Mouse (Mus musculus): ENCODE results near the gene Snx9. TPM values are rescaled to one million over a fixed set of nuclear protein-coding genes. Genes with fewer than 3 reads are reported as not detected.
A peak's percentile ranks its signal among the peaks of the same experiment; 100 is the strongest.

The Snx9 gene
- polyA plus RNA-seq, 1 experiment from 2014 or later, result 37.5 TPM

- no peak overlapping the region for H3K27ac ChIP-seq (replicated peaks; ENCODE audit: low read depth, low read length)
- no peak for ATAC-seq (ENCODE audit: low read depth)
Measured at GRCm38 (mm10) chr17:5899251-5899650, 58.1 kb downstream of the Snx9 start.

GRCm38 (mm10) chr17:5901381-5901780 lies 60.3 kb downstream of the Snx9 start:
- ATAC-seq (ENCODE audit: low read depth) (no peak), DNase-seq (ENCODE audit: low spot score) (no peak)
- peaks cover 39% of the 10 kb centered on the region for H3K36me3 ChIP-seq (ENCODE audit: control insufficient read depth, insufficient read depth, low read length)

More at GRCm38 (mm10) chr17:5899251-5899650, 58.1 kb downstream of the Snx9 start:
- Histone ChIP-seq H3K9me3 (ENCODE audit: control insufficient read depth, low read length) (no peaks in the 10 kb centered on the region), H3K27me3 (replicated peaks; ENCODE audit: control insufficient read depth, insufficient read depth, low read length) (no peaks in the 10 kb centered on the region), H3K4me2 (ENCODE audit: low read depth, low read length) (no peak overlapping the region), H3K9ac (ENCODE audit: low read depth, low read length) (no peak overlapping the region), H3K36me3 (ENCODE audit: control insufficient read depth, insufficient read depth, low read length) (peaks cover 29% of the 10 kb centered on the region), H3K4me3 (ENCODE audit: low read depth, low read length) (no peak overlapping the region), H3K4me1 (ENCODE audit: control insufficient read depth, insufficient read depth, low read length) (no peaks in the 10 kb centered on the region)
- no peak for DNase-seq (ENCODE audit: low spot score)
- WGBS, result 86% methylated on average over 6 of the region's 6 CpGs

GRCm38 (mm10) chr17:5903630-5904301 lies 62.6 kb downstream of the Snx9 start:
- peak; percentile 71; the same call in 1 of the 2 replicates for ATAC-seq (ENCODE audit: low read depth)
- H3K9me3 ChIP-seq (ENCODE audit: control insufficient read depth, low read length), result no peaks in the 10 kb centered on the region
- no peaks in the 10 kb centered on the region for H3K27me3 ChIP-seq (replicated peaks; ENCODE audit: control insufficient read depth, insufficient read depth, low read length)
- H3K4me1 ChIP-seq (ENCODE audit: control insufficient read depth, insufficient read depth, low read length), result no peaks in the 10 kb centered on the region
- no peak overlapping the region for H3K4me3 ChIP-seq (ENCODE audit: low read depth, low read length)
- WGBS, result 60% methylated on average over 6 of the region's 6 CpGs
- H3K4me2 ChIP-seq (ENCODE audit: low read depth, low read length), result no peak overlapping the region
- H3K36me3 ChIP-seq (ENCODE audit: control insufficient read depth, insufficient read depth, low read length), result peaks cover 52% of the 10 kb centered on the region
- peak; percentile 39 for DNase-seq (ENCODE audit: low spot score)
- no peak overlapping the region for H3K27ac ChIP-seq (replicated peaks; ENCODE audit: low read depth, low read length)
- H3K9ac ChIP-seq (ENCODE audit: low read depth, low read length), result no peak overlapping the region

More at GRCm38 (mm10) chr17:5901381-5901780, 60.3 kb downstream of the Snx9 start:
- H3K9me3 ChIP-seq (ENCODE audit: control insufficient read depth, low read length), result no peaks in the 10 kb centered on the region
- no peak overlapping the region for H3K9ac ChIP-seq (ENCODE audit: low read depth, low read length)
- no peaks in the 10 kb centered on the region for H3K27me3 ChIP-seq (replicated peaks; ENCODE audit: control insufficient read depth, insufficient read depth, low read length)
- no peak overlapping the region for H3K4me3 ChIP-seq (ENCODE audit: low read depth, low read length)
- no peaks in the 10 kb centered on the region for H3K4me1 ChIP-seq (ENCODE audit: control insufficient read depth, insufficient read depth, low read length)
- no peak overlapping the region for H3K4me2 ChIP-seq (ENCODE audit: low read depth, low read length)
- H3K27ac ChIP-seq (replicated peaks; ENCODE audit: low read depth, low read length), result no peak overlapping the region
- WGBS, result 76% methylated on average over 5 of the region's 5 CpGs

- no peaks in the 10 kb centered on the region for H3K27me3 ChIP-seq (replicated peaks; ENCODE audit: control insufficient read depth, insufficient read depth, low read length)
- no peak overlapping the region for H3K27ac ChIP-seq (replicated peaks; ENCODE audit: low read depth, low read length)
- 98% methylated on average over 3 of the region's 4 CpGs for WGBS
Measured at GRCm38 (mm10) chr17:5909681-5910080, 68.6 kb downstream of the Snx9 start.

GRCm38 (mm10) chr17:5911591-5911990 lies 70.5 kb downstream of the Snx9 start:
- WGBS, result 61% methylated on average over 12 of the region's 12 CpGs
- Histone ChIP-seq H3K9me3 (ENCODE audit: control insufficient read depth, low read length) (no peaks in the 10 kb centered on the region), H3K36me3 (ENCODE audit: control insufficient read depth, insufficient read depth, low read length) (peaks cover 26% of the 10 kb centered on the region), H3K4me2 (ENCODE audit: low read depth, low read length) (no peak overlapping the region), H3K9ac (ENCODE audit: low read depth, low read length) (no peak overlapping the region), H3K27ac (replicated peaks; ENCODE audit: low read depth, low read length) (peak overlapping the region; percentile 54), H3K4me1 (ENCODE audit: control insufficient read depth, insufficient read depth, low read length) (no peaks in the 10 kb centered on the region; the same call in 1 of the 2 replicates), H3K4me3 (ENCODE audit: low read depth, low read length) (no peak overlapping the region), H3K27me3 (replicated peaks; ENCODE audit: control insufficient read depth, insufficient read depth, low read length) (no peaks in the 10 kb centered on the region)
- DNase-seq (ENCODE audit: low spot score) (peak; percentile 33), ATAC-seq (ENCODE audit: low read depth) (0 out of 2 replicates have a peak, but pooled peaks have one; percentile 18)

More at GRCm38 (mm10) chr17:5909681-5910080, 68.6 kb downstream of the Snx9 start:
- peaks cover 29% of the 10 kb centered on the region for H3K36me3 ChIP-seq (ENCODE audit: control insufficient read depth, insufficient read depth, low read length)
- H3K4me2 ChIP-seq (ENCODE audit: low read depth, low read length), result no peak overlapping the region
- no peaks in the 10 kb centered on the region; the same call in 1 of the 2 replicates for H3K4me1 ChIP-seq (ENCODE audit: control insufficient read depth, insufficient read depth, low read length)
- no peak overlapping the region for H3K4me3 ChIP-seq (ENCODE audit: low read depth, low read length)
- no peak for ATAC-seq (ENCODE audit: low read depth)
- DNase-seq (ENCODE audit: low spot score), result no peak
- H3K9ac ChIP-seq (ENCODE audit: low read depth, low read length), result no peak overlapping the region
- no peaks in the 10 kb centered on the region for H3K9me3 ChIP-seq (ENCODE audit: control insufficient read depth, low read length)

- ATAC-seq (ENCODE audit: low read depth), result no peak
- DNase-seq (ENCODE audit: low spot score), result no peak
- peaks cover 23% of the 10 kb centered on the region for H3K36me3 ChIP-seq (ENCODE audit: control insufficient read depth, insufficient read depth, low read length)
- no peaks in the 10 kb centered on the region; the same call in 1 of the 2 replicates for H3K4me1 ChIP-seq (ENCODE audit: control insufficient read depth, insufficient read depth, low read length)
- H3K9me3 ChIP-seq (ENCODE audit: control insufficient read depth, low read length), result no peaks in the 10 kb centered on the region
- no peaks in the 10 kb centered on the region for H3K27me3 ChIP-seq (replicated peaks; ENCODE audit: control insufficient read depth, insufficient read depth, low read length)
- H3K4me3 ChIP-seq (ENCODE audit: low read depth, low read length), result no peak overlapping the region
- WGBS, result 66% methylated on average over 4 of the region's 4 CpGs
- H3K27ac ChIP-seq (replicated peaks; ENCODE audit: low read depth, low read length), result no peak overlapping the region
- H3K4me2 ChIP-seq (ENCODE audit: low read depth, low read length), result no peak overlapping the region
- H3K9ac ChIP-seq (ENCODE audit: low read depth, low read length), result no peak overlapping the region
Measured at GRCm38 (mm10) chr17:5912797-5913196, 71.7 kb downstream of the Snx9 start.

- no peak for DNase-seq (ENCODE audit: low spot score)
- Histone ChIP-seq H3K9ac (ENCODE audit: low read depth, low read length) (no peak overlapping the region), H3K36me3 (ENCODE audit: control insufficient read depth, insufficient read depth, low read length) (peaks cover 24% of the 10 kb centered on the region; the same call in 1 of the 2 replicates), H3K9me3 (ENCODE audit: control insufficient read depth, low read length) (no peaks in the 10 kb centered on the region), H3K4me2 (ENCODE audit: low read depth, low read length) (no peak overlapping the region), H3K4me3 (ENCODE audit: low read depth, low read length) (no peak overlapping the region), H3K27ac (replicated peaks; ENCODE audit: low read depth, low read length) (no peak overlapping the region), H3K4me1 (ENCODE audit: control insufficient read depth, insufficient read depth, low read length) (no peaks in the 10 kb centered on the region; the same call in 1 of the 2 replicates), H3K27me3 (replicated peaks; ENCODE audit: control insufficient read depth, insufficient read depth, low read length) (no peaks in the 10 kb centered on the region)
- WGBS, result 76% methylated on average over 5 of the region's 5 CpGs
- no peak for ATAC-seq (ENCODE audit: low read depth)
Measured at GRCm38 (mm10) chr17:5914217-5914616, 73.1 kb downstream of the Snx9 start.

GRCm38 (mm10) chr17:5921954-5922353 lies 80.8 kb downstream of the Snx9 start:
- Histone ChIP-seq H3K27me3 (replicated peaks; ENCODE audit: control insufficient read depth, insufficient read depth, low read length) (no peaks in the 10 kb centered on the region), H3K27ac (replicated peaks; ENCODE audit: low read depth, low read length) (no peak overlapping the region), H3K4me3 (ENCODE audit: low read depth, low read length) (no peak overlapping the region), H3K4me1 (ENCODE audit: control insufficient read depth, insufficient read depth, low read length) (no peaks in the 10 kb centered on the region), H3K9me3 (ENCODE audit: control insufficient read depth, low read length) (no peaks in the 10 kb centered on the region), H3K9ac (ENCODE audit: low read depth, low read length) (no peak overlapping the region), H3K4me2 (ENCODE audit: low read depth, low read length) (no peak overlapping the region), H3K36me3 (ENCODE audit: control insufficient read depth, insufficient read depth, low read length) (peaks cover 84% of the 10 kb centered on the region)
- no peak for DNase-seq (ENCODE audit: low spot score)
- no peak for ATAC-seq (ENCODE audit: low read depth)
- 95% methylated on average over 8 of the region's 8 CpGs for WGBS

GRCm38 (mm10) chr17:5923281-5923680 lies 82.2 kb downstream of the Snx9 start:
- H3K4me3 ChIP-seq (ENCODE audit: low read depth, low read length), result no peak overlapping the region
- WGBS, result 73% methylated on average over 9 of the region's 9 CpGs
- no peak overlapping the region for H3K4me2 ChIP-seq (ENCODE audit: low read depth, low read length)
- no peaks in the 10 kb centered on the region for H3K4me1 ChIP-seq (ENCODE audit: control insufficient read depth, insufficient read depth, low read length)
- no peak overlapping the region for H3K27ac ChIP-seq (replicated peaks; ENCODE audit: low read depth, low read length)
- no peak for DNase-seq (ENCODE audit: low spot score)
- no peak for ATAC-seq (ENCODE audit: low read depth)
- H3K36me3 ChIP-seq (ENCODE audit: control insufficient read depth, insufficient read depth, low read length), result peaks cover 91% of the 10 kb centered on the region
- no peaks in the 10 kb centered on the region for H3K27me3 ChIP-seq (replicated peaks; ENCODE audit: control insufficient read depth, insufficient read depth, low read length)
- H3K9me3 ChIP-seq (ENCODE audit: control insufficient read depth, low read length), result no peaks in the 10 kb centered on the region
- H3K9ac ChIP-seq (ENCODE audit: low read depth, low read length), result no peak overlapping the region
